Mouse (Mus musculus) limb, embryonic 15.5 days (tissue): ENCODE data around the gene Rnpc3. TPM values are rescaled to one million over a fixed set of nuclear protein-coding genes. Genes with fewer than 3 reads are reported as not detected.

Experiments
- ATAC-seq: fragments of 200-750 bp; cut with Nextera tagmentation; 2 replicates; pipeline ENCODE4 v1.8.0; 2017; ENCODE audit warnings: low read depth, moderate TSS enrichment; ENCODE audit not compliant: insufficient number of reproducible peaks, low FRiP score, low TSS enrichment
- H3K27ac ChIP-seq: fragments of 300-500 bp; sonication (generic); 2 replicates; pipeline ENCODE4 v1.5.1; 2015; ENCODE audit warnings: moderate library complexity, mild to moderate bottlenecking, inconsistent platforms
- H3K27me3 ChIP-seq: fragments of 300-500 bp; sonication (generic); 2 replicates; pipeline ENCODE4 v1.6.1; 2015; ENCODE audit warnings: inconsistent platforms
- H3K36me3 ChIP-seq: fragments of 300-500 bp; sonication (generic); 2 replicates; pipeline ENCODE4 v1.6.1; 2015; ENCODE audit warnings: inconsistent platforms
- H3K4me1 ChIP-seq: fragments of 300-500 bp; sonication (generic); 2 replicates; pipeline ENCODE4 v1.6.1; 2015; ENCODE audit warnings: inconsistent platforms
- H3K4me2 ChIP-seq: fragments of 300-500 bp; sonication (generic); 2 replicates; pipeline ENCODE4 v1.6.1; 2015; ENCODE audit warnings: mild to moderate bottlenecking, inconsistent platforms
- H3K4me3 ChIP-seq: fragments of 300-500 bp; sonication (generic); 2 replicates; pipeline ENCODE4 v1.5.1; 2015; ENCODE audit warnings: mild to moderate bottlenecking, inconsistent platforms
- H3K9ac ChIP-seq: fragments of 300-500 bp; sonication (generic); 2 replicates; pipeline ENCODE4 v1.6.1; 2015; ENCODE audit warnings: inconsistent platforms
- H3K9me3 ChIP-seq: fragments of 300-500 bp; sonication (generic); 2 replicates; pipeline ENCODE4 v1.6.1; 2016; ENCODE audit warnings: inconsistent platforms
- WGBS: fragments of 180-500 bp; shearing (Covaris S2); methylation state at CpG from one replicate; pipeline ENCODE4 v1.1.7; 2015; 5-methylcytosine and 5-hydroxymethylcytosine counted together
- polyA plus RNA-seq: library from polyadenylated mRNA; unstranded; fragments of >200 nt; fragmentation: Nextera tagmentation; extraction: Ambion mirVana; gene quantifications from 2 replicates; pipeline ENCODE4 v1.2.1, GENCODE M21; 2015

The Rnpc3 gene
- polyA plus RNA-seq, 1 experiment from 2014 or later, result 31.2 TPM

DNA sequence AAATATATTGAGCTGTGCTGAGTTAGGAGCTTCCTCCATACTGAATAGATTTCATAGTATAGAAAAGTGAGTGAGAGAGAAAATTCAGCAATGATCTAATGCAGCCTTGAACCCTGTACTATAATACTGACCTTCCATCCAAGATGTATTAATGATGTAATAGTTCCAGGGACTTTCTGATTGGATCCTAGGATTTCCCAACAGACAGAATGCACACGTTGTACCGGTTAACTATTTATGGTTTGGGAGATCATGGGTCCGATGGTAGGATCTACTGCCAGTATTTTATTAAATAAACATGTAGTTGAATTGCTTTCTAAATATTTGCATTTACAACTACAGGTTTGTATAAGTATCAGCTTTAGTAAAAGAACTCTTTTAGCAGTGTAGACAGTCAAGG lies 57.8 kb downstream of the Rnpc3 start:
- ATAC-seq, result no peak
- Histone ChIP-seq H3K9me3 (no peaks in the 10 kb centered on the region), H3K36me3 (no peaks in the 10 kb centered on the region), H3K27ac (no peak overlapping the region), H3K27me3 (no peaks in the 10 kb centered on the region), H3K4me1 (no peaks in the 10 kb centered on the region), H3K4me2 (no peak overlapping the region), H3K9ac (no peak overlapping the region), H3K4me3 (no peak overlapping the region)
- 78% methylated on average over 3 of the region's 3 CpGs for WGBS

Other genes with a start within 250 kb of the Rnpc3 start
- gene Amy2a1, start 97.7 kb downstream of the Rnpc3 start, polyA plus RNA-seq, result 1.2 TPM in 1 of 2 replicates, not detected in the other
- gene Amy1, start 23.4 kb downstream of the Rnpc3 start, polyA plus RNA-seq, result 1.4 and 1.9 TPM in 2 replicates